Mouse (Mus musculus): ENCODE data around the gene Oaz3. TPM values are rescaled to one million over a fixed set of nuclear protein-coding genes. Genes with fewer than 3 reads are reported as not detected.

Oaz3 gene
- total and polyA plus RNA-seq, 2 experiments: 0.37 to 0.43 TPM

DNA sequence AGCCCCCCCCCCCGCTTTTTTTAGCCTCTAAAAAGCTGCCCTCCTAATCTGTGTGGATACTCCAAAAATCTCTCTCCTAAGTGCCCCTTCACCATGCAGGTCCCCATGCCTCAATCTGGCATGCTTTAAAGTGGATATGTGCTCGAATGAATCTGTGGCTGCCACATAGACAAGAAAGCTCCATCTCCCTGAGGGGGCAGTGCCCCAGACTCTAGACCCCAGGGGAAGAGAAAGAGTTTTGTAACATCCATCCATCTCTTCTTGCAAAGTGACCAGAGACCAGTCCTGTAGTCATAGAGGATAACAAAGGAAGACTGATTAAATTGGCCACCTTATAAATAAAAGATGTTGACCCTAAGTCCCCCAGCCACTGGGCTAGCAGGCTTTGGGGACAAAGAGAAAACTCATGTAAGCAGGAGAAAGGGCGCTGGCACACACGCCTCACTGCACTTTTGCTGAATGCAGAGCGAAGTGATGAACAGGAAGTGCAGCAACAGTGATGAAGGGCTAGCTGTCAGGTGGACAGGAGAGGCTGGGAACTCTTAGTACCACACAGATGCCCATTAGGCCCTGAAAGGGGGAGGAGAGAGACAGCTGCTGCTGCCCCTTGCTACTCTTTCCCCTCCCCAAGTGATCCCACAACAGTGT, 43.9 kb downstream of the Oaz3 start:
- H3K4me1 ChIP-seq (ENCODE audit: control insufficient read depth, insufficient read depth, low read length): no peaks in the 10 kb centered on the region
- peaks cover 14% of the 10 kb centered on the region; the same call in 1 of the 2 replicates for H3K36me3 ChIP-seq (ENCODE audit: control insufficient read depth, insufficient read depth, low read length)
- H3K27me3 ChIP-seq (ENCODE audit: control insufficient read depth, insufficient read depth, low read length): no peaks in the 10 kb centered on the region
- no peaks in the 10 kb centered on the region for H3K79me2 ChIP-seq (ENCODE audit: control insufficient read depth, insufficient read depth, low read length)
- H3K9ac ChIP-seq (ENCODE audit: low read depth, low read length): no peak overlapping the region
- H3K27ac ChIP-seq (replicated peaks; ENCODE audit: insufficient read depth, low read depth, low read length): no peak overlapping the region
- 70% methylated on average over 5 of the region's 5 CpGs for WGBS
- TF ChIP-seq POLR2A (IDR thresholded peaks at IDR 0.05; ENCODE audit: extremely low read depth, insufficient read depth, low read length) (no peak), CTCF (IDR thresholded peaks at IDR 0.05; ENCODE audit: low read depth, low read length) (no peak)
- DNase-seq (ENCODE audit: extremely low read depth, low read depth, low spot score): no peak
- H3K4me3 ChIP-seq (ENCODE audit: insufficient read depth, low read depth, low read length): no peak overlapping the region

DNA sequence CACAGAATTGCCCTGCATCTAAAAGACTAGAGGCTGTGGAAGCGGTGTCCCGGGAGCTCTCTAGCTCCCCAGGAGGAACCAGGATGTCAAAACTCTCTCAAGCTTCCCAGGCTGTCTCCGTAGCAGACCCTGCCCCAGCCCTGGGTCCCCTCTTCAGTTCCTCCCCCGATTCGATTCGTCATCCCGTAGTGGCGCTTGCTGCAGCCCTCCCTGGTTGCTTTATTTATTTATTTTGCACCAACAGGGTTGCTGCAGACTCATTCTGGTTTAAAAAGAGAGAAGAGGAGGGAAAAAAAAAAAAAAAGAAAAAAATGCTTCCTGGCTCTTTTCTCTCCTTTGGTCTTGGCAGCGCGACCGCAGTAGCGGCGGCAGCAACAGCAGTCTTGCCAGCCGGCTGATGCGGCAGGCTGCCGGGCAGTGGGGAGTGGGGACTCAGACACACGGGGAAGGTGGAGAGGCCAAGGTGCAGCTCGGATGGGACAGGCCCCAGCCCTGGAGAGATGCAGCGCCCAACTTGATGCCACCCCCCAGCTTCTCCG, 44.7 kb downstream of the Oaz3 start:
- H3K4me3 ChIP-seq (ENCODE audit: insufficient read depth, low read depth, low read length): no peak overlapping the region
- no peak overlapping the region for H3K27ac ChIP-seq (replicated peaks; ENCODE audit: insufficient read depth, low read depth, low read length)
- TF ChIP-seq POLR2A (IDR thresholded peaks at IDR 0.05; ENCODE audit: extremely low read depth, insufficient read depth, low read length) (no peak), CTCF (IDR thresholded peaks at IDR 0.05; ENCODE audit: low read depth, low read length) (no peak)
- no peaks in the 10 kb centered on the region for H3K79me2 ChIP-seq (ENCODE audit: control insufficient read depth, insufficient read depth, low read length)
- DNase-seq (ENCODE audit: extremely low read depth, low read depth, low spot score): no peak
- WGBS: 13% methylated on average over 20 of the region's 20 CpGs
- H3K4me1 ChIP-seq (ENCODE audit: control insufficient read depth, insufficient read depth, low read length): no peaks in the 10 kb centered on the region
- no peak overlapping the region for H3K9ac ChIP-seq (ENCODE audit: low read depth, low read length)
- H3K36me3 ChIP-seq (ENCODE audit: control insufficient read depth, insufficient read depth, low read length): peaks cover 16% of the 10 kb centered on the region; the same call in 1 of the 2 replicates
- no peaks in the 10 kb centered on the region for H3K27me3 ChIP-seq (ENCODE audit: control insufficient read depth, insufficient read depth, low read length)

DNA sequence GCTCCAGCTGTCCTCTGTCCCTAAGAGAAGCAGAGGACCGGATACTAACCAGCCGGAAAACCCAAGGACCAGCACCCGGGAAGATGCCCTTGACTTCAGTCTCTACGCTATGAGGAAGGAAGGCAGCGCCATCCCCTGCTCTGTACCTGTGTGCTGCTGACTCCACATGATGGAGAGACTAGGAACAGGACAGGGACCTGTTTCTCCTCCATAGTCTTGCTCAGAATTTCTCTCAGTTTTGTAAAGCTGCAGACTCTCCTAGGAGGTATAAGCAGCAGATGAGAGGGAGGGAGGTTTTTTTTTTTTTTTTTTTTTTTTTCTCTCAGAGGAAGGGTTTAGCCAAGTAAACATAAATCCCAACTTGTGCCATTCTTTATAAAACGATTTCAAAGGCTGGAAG, 45.5 kb downstream of the Oaz3 start, which contains the start of gene Lingo4:
Gene Lingo4 (plus strand): TSS at position 301 of the 400 bp plus-strand sequence.
- peaks cover 22% of the 10 kb centered on the region for H3K36me3 ChIP-seq (ENCODE audit: control insufficient read depth, insufficient read depth, low read length)
- no peak for DNase-seq (ENCODE audit: extremely low read depth, low read depth, low spot score)
- H3K4me1 ChIP-seq (ENCODE audit: control insufficient read depth, insufficient read depth, low read length): no peaks in the 10 kb centered on the region
- TF ChIP-seq POLR2A (IDR thresholded peaks at IDR 0.05; ENCODE audit: extremely low read depth, insufficient read depth, low read length) (no peak), CTCF (IDR thresholded peaks at IDR 0.05; ENCODE audit: low read depth, low read length) (no peak)
- H3K9ac ChIP-seq (ENCODE audit: low read depth, low read length): no peak within 1 kb of the TSS
- H3K4me3 ChIP-seq (ENCODE audit: insufficient read depth, low read depth, low read length): no peak within 1 kb of the TSS
- H3K27me3 ChIP-seq (ENCODE audit: control insufficient read depth, insufficient read depth, low read length): no peaks in the 10 kb centered on the region
- no peaks in the 10 kb centered on the region for H3K79me2 ChIP-seq (ENCODE audit: control insufficient read depth, insufficient read depth, low read length)
- no peak within 1 kb of the TSS for H3K27ac ChIP-seq (replicated peaks; ENCODE audit: insufficient read depth, low read depth, low read length)
- 81% methylated on average over 6 of the region's 6 CpGs for WGBS

DNA sequence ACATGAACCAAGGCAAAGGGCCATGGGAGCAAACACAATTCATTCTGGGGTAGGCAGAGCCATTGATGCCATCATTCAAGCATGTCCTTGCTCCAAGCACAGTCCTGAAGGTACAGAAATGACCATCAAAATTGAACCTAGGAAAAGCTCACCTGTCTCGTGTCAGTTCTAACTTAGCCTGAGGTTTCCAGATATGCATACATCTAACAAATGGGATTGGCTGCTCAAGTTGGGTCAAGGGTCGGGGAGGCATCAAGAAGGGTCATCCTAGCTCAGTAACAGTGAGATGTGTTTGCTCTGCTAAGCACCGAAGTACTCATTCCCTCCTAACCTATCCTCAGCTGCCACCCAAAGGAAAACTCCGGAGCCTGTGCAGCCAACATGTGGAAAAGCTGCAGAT, 46.9 kb downstream of the Oaz3 start:
- H3K9ac ChIP-seq (ENCODE audit: low read depth, low read length): no peak overlapping the region
- no peaks in the 10 kb centered on the region for H3K79me2 ChIP-seq (ENCODE audit: control insufficient read depth, insufficient read depth, low read length)
- H3K4me1 ChIP-seq (ENCODE audit: control insufficient read depth, insufficient read depth, low read length): no peaks in the 10 kb centered on the region
- no peak overlapping the region for H3K27ac ChIP-seq (replicated peaks; ENCODE audit: insufficient read depth, low read depth, low read length)
- no peak overlapping the region for H3K4me3 ChIP-seq (ENCODE audit: insufficient read depth, low read depth, low read length)
- no peak for DNase-seq (ENCODE audit: extremely low read depth, low read depth, low spot score)
- WGBS: 76% methylated on average over 4 of the region's 4 CpGs
- no peaks in the 10 kb centered on the region for H3K27me3 ChIP-seq (ENCODE audit: control insufficient read depth, insufficient read depth, low read length)
- H3K36me3 ChIP-seq (ENCODE audit: control insufficient read depth, insufficient read depth, low read length): peaks cover 25% of the 10 kb centered on the region
- TF ChIP-seq POLR2A (IDR thresholded peaks at IDR 0.05; ENCODE audit: extremely low read depth, insufficient read depth, low read length) (no peak), CTCF (IDR thresholded peaks at IDR 0.05; ENCODE audit: low read depth, low read length) (no peak)

DNA sequence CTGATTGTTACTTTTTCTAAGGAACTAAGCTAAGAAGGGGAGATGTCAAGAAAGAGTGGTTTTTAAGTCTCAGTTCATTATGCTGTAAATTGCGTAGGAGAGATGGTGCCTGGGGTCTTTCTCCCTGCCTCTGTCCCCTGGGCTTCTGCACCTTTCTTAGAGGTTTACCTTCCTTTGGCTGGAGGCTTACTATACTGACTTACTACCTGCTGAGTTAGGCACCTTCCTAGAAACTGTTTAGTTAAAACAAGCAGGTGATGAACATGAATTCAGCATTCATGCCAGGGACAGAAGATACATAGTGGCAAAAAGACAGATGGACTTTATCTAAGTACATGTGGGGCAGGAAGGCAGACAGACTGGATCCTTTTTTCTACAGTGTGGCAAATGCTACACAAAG, 47.4 kb downstream of the Oaz3 start:
- Histone ChIP-seq H3K79me2 (ENCODE audit: control insufficient read depth, insufficient read depth, low read length) (no peaks in the 10 kb centered on the region), H3K27me3 (ENCODE audit: control insufficient read depth, insufficient read depth, low read length) (no peaks in the 10 kb centered on the region), H3K9ac (ENCODE audit: low read depth, low read length) (no peak overlapping the region), H3K4me3 (ENCODE audit: insufficient read depth, low read depth, low read length) (no peak overlapping the region), H3K27ac (replicated peaks; ENCODE audit: insufficient read depth, low read depth, low read length) (no peak overlapping the region), H3K36me3 (ENCODE audit: control insufficient read depth, insufficient read depth, low read length) (peaks cover 25% of the 10 kb centered on the region), H3K4me1 (ENCODE audit: control insufficient read depth, insufficient read depth, low read length) (no peaks in the 10 kb centered on the region)
- WGBS: 93% methylated on average over 1 of the region's 1 CpGs
- DNase-seq (ENCODE audit: extremely low read depth, low read depth, low spot score): no peak
- TF ChIP-seq CTCF (IDR thresholded peaks at IDR 0.05; ENCODE audit: low read depth, low read length) (no peak), POLR2A (IDR thresholded peaks at IDR 0.05; ENCODE audit: extremely low read depth, insufficient read depth, low read length) (no peak)

DNA sequence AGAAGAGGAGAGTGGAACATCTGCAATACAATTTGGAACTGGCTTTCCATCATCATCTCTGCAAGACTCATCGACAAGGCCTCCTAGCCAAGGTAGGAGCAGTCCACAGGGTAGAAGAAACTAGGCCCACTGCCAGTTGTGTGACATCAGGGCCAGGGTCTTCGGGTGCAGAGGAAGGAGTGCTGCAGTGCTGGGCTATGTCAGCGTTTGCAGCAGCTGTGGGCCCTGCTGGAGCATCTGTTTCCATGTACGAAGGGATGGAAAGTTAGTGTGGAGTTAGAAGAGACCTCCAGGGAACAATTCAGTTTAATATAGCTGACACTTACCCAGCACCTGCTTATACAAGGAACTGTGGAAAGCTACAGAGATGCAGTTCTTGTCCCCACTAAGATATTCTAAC, 50.7 kb downstream of the Oaz3 start:
- H3K4me3 ChIP-seq (ENCODE audit: insufficient read depth, low read depth, low read length): no peak overlapping the region
- no peak for TF ChIP-seq POLR2A (IDR thresholded peaks at IDR 0.05; ENCODE audit: extremely low read depth, insufficient read depth, low read length)
- TF ChIP-seq CTCF (IDR thresholded peaks at IDR 0.05; ENCODE audit: low read depth, low read length): no peak
- 81% methylated on average over 4 of the region's 4 CpGs for WGBS
- no peak for DNase-seq (ENCODE audit: extremely low read depth, low read depth, low spot score)
- H3K4me1 ChIP-seq (ENCODE audit: control insufficient read depth, insufficient read depth, low read length): no peaks in the 10 kb centered on the region
- no peaks in the 10 kb centered on the region for H3K27me3 ChIP-seq (ENCODE audit: control insufficient read depth, insufficient read depth, low read length)
- no peaks in the 10 kb centered on the region for H3K79me2 ChIP-seq (ENCODE audit: control insufficient read depth, insufficient read depth, low read length)
- no peak overlapping the region for H3K9ac ChIP-seq (ENCODE audit: low read depth, low read length)
- peaks cover 37% of the 10 kb centered on the region for H3K36me3 ChIP-seq (ENCODE audit: control insufficient read depth, insufficient read depth, low read length)
- H3K27ac ChIP-seq (replicated peaks; ENCODE audit: insufficient read depth, low read depth, low read length): no peak overlapping the region
